In genomic region chr11:103729282-103729985, GRCm38 (mm10) we compare ENCODE assay signal across 19 mouse cellular contexts. TPM values are rescaled to one million over a fixed set of nuclear protein-coding genes. Genes with fewer than 3 reads are reported as not detected.
"Had no signal": no experiment of that assay in that cellular context is flagged by ENCODE, and none has a peak within 500 bp of the region (broad histone marks: within the 10 kb centered on the region; RNA-seq: fewer than 3 reads in every experiment).

No protein-coding gene starts in this region.

- H3K9me3 ChIP-seq: limb, embryonic 10.5 days; limb, embryonic 13.5 days; liver, embryonic 13.5 days; midbrain, embryonic 12.5 days; midbrain, embryonic 15.5 days had no signal

- H3K27ac ChIP-seq: layer of hippocampus, adult 2 months; limb, embryonic 10.5 days; limb, embryonic 13.5 days; liver, embryonic 13.5 days; midbrain, embryonic 12.5 days; midbrain, embryonic 15.5 days; stomach, postnatal 0 days had no signal

- ATAC-seq: inflammation-experienced regulatory T-cells, adult 6 months; intestine, embryonic 16.5 days; midbrain, embryonic 15.5 days had no signal

- DNase-seq: layer of hippocampus, adult 9-11 months; liver, embryonic 13.5 days; lung, adult 2 months; lung, postnatal 14 days; lung, postnatal 4 days; thymus, adult 2 months; thymus, postnatal 14 days; thymus, postnatal 4 days had no signal

- H3K9ac ChIP-seq: limb, embryonic 13.5 days; liver, embryonic 13.5 days; midbrain, embryonic 12.5 days; midbrain, embryonic 15.5 days had no signal

- H3K4me1 ChIP-seq: limb, embryonic 13.5 days; midbrain, embryonic 12.5 days had no signal

- H3K36me3 ChIP-seq: limb, embryonic 10.5 days; limb, embryonic 13.5 days; liver, embryonic 13.5 days; midbrain, embryonic 12.5 days; midbrain, embryonic 15.5 days had no signal

- H3K4me2 ChIP-seq: limb, embryonic 13.5 days; liver, embryonic 13.5 days; midbrain, embryonic 12.5 days; midbrain, embryonic 15.5 days had no signal

- H3K4me3 ChIP-seq: layer of hippocampus, adult 2 months; limb, embryonic 10.5 days; limb, embryonic 13.5 days; liver, embryonic 13.5 days; midbrain, embryonic 12.5 days; midbrain, embryonic 15.5 days had no signal

- H3K27me3 ChIP-seq: midbrain, embryonic 15.5 days had no signal

RNA-seq across cellular contexts. Expression of gene Wnt9b, which starts 20.2 kb away (rescaled TPM):
- polyA plus RNA-seq: inflammation-experienced regulatory T-cells, adult 6 months; lung, embryonic 16.5 days; stomach, postnatal 0 days had no signal

RNA-seq across cellular contexts. Expression of gene Wnt3, which starts 44.5 kb away (rescaled TPM):
- polyA plus RNA-seq: liver, adult 2 months; liver, embryonic 16.5 days had no signal
